Mouse (Mus musculus): ENCODE measurements around the gene Patz1. TPM values are rescaled to one million over a fixed set of nuclear protein-coding genes. Genes with fewer than 3 reads are reported as not detected.
A peak's percentile ranks its signal among the peaks of the same experiment; 100 is the strongest.

The Patz1 gene
- polyA plus RNA-seq, 1 experiment from 2014 or later: 49.1 TPM

GRCm38 (mm10) chr11:3335651-3336216 lies 47.1 kb downstream of the Patz1 start:
- Histone ChIP-seq H3K27me3 (ENCODE audit: insufficient read depth, poor library complexity, severe bottlenecking) (no peaks in the 10 kb centered on the region), H3K9me3 (no peaks in the 10 kb centered on the region), H3K4me3 (no peak overlapping the region), H3K36me3 (peaks cover 3% of the 10 kb centered on the region; the same call in 1 of the 2 replicates), H3K27ac (peak overlapping the region; percentile 84; the same call in 1 of the 2 replicates), H3K4me1 (peaks cover 58% of the 10 kb centered on the region)
- DNase-seq (ENCODE audit: low spot score): no peak
- WGBS: 29% methylated on average over 11 of the region's 11 CpGs

GRCm38 (mm10) chr11:3336602-3337001 lies 47.9 kb downstream of the Patz1 start:
- Histone ChIP-seq H3K27me3 (ENCODE audit: insufficient read depth, poor library complexity, severe bottlenecking) (no peaks in the 10 kb centered on the region), H3K36me3 (peaks cover 5% of the 10 kb centered on the region; the same call in 1 of the 2 replicates), H3K4me1 (peaks cover 52% of the 10 kb centered on the region), H3K4me3 (no peak overlapping the region), H3K27ac (peak overlapping the region; percentile 84), H3K9me3 (no peaks in the 10 kb centered on the region)
- 60% methylated on average over 3 of the region's 3 CpGs for WGBS
- DNase-seq (ENCODE audit: low spot score): no peak

GRCm38 (mm10) chr11:3337173-3337955 lies 48.7 kb downstream of the Patz1 start:
- Histone ChIP-seq H3K27me3 (ENCODE audit: insufficient read depth, poor library complexity, severe bottlenecking) (no peaks in the 10 kb centered on the region), H3K27ac (peak overlapping the region; percentile 84), H3K4me1 (peaks cover 44% of the 10 kb centered on the region), H3K36me3 (peaks cover 12% of the 10 kb centered on the region; the same call in 1 of the 2 replicates), H3K9me3 (no peaks in the 10 kb centered on the region), H3K4me3 (0 out of 2 replicates have a peak overlapping the region, but pooled peaks have one; percentile 22)
- peak; percentile 86 for DNase-seq (ENCODE audit: low spot score)
- 7% methylated on average over 12 of the region's 12 CpGs for WGBS

- Histone ChIP-seq H3K9me3 (no peaks in the 10 kb centered on the region), H3K4me1 (peaks cover 38% of the 10 kb centered on the region), H3K27ac (peak overlapping the region; percentile 84), H3K36me3 (peaks cover 17% of the 10 kb centered on the region; the same call in 1 of the 2 replicates), H3K27me3 (ENCODE audit: insufficient read depth, poor library complexity, severe bottlenecking) (no peaks in the 10 kb centered on the region), H3K4me3 (no peak overlapping the region)
- WGBS: 51% methylated on average over 5 of the region's 5 CpGs
- no peak for DNase-seq (ENCODE audit: low spot score)
These were observed 49.3 kb downstream of the Patz1 start for GRCm38 (mm10) chr11:3337961-3338360.

- H3K9me3 ChIP-seq: no peaks in the 10 kb centered on the region
- no peak for DNase-seq (ENCODE audit: low spot score)
- WGBS: 73% methylated on average over 5 of the region's 5 CpGs
- H3K27ac ChIP-seq: no peak overlapping the region
- H3K27me3 ChIP-seq (ENCODE audit: insufficient read depth, poor library complexity, severe bottlenecking): no peaks in the 10 kb centered on the region
- H3K4me3 ChIP-seq: no peak overlapping the region
- peaks cover 17% of the 10 kb centered on the region for H3K4me1 ChIP-seq
- H3K36me3 ChIP-seq: peaks cover 50% of the 10 kb centered on the region
These were observed 52.8 kb downstream of the Patz1 start for GRCm38 (mm10) chr11:3341476-3341875.

- no peak overlapping the region for H3K4me3 ChIP-seq
- no peaks in the 10 kb centered on the region for H3K9me3 ChIP-seq
- H3K36me3 ChIP-seq: peaks cover 62% of the 10 kb centered on the region
- 89% methylated on average over 3 of the region's 3 CpGs for WGBS
- no peak for DNase-seq (ENCODE audit: low spot score)
- H3K27ac ChIP-seq: no peak overlapping the region
- H3K27me3 ChIP-seq (ENCODE audit: insufficient read depth, poor library complexity, severe bottlenecking): no peaks in the 10 kb centered on the region
- peaks cover 23% of the 10 kb centered on the region for H3K4me1 ChIP-seq
These were observed 56.2 kb downstream of the Patz1 start for GRCm38 (mm10) chr11:3344916-3345315.

- DNase-seq (ENCODE audit: low spot score): no peak
- Histone ChIP-seq H3K4me1 (peaks cover 23% of the 10 kb centered on the region), H3K4me3 (no peak overlapping the region), H3K36me3 (peaks cover 73% of the 10 kb centered on the region), H3K9me3 (no peaks in the 10 kb centered on the region), H3K27me3 (ENCODE audit: insufficient read depth, poor library complexity, severe bottlenecking) (no peaks in the 10 kb centered on the region), H3K27ac (no peak overlapping the region)
- 92% methylated on average over 7 of the region's 7 CpGs for WGBS
These were observed 57.7 kb downstream of the Patz1 start for GRCm38 (mm10) chr11:3346351-3346750.

- H3K27me3 ChIP-seq (ENCODE audit: insufficient read depth, poor library complexity, severe bottlenecking): no peaks in the 10 kb centered on the region
- peaks cover 23% of the 10 kb centered on the region for H3K4me1 ChIP-seq
- WGBS: 62% methylated on average over 12 of the region's 12 CpGs
- no peak overlapping the region for H3K4me3 ChIP-seq
- peak; percentile 88 for DNase-seq (ENCODE audit: low spot score)
- H3K27ac ChIP-seq: peak overlapping the region; percentile 80
- H3K9me3 ChIP-seq: no peaks in the 10 kb centered on the region
- peaks cover 73% of the 10 kb centered on the region for H3K36me3 ChIP-seq
These were observed 58.6 kb downstream of the Patz1 start for GRCm38 (mm10) chr11:3347091-3347834.

GRCm38 (mm10) chr11:3347835-3348195 lies 59.1 kb downstream of the Patz1 start:
- Histone ChIP-seq H3K36me3 (peaks cover 73% of the 10 kb centered on the region), H3K27ac (peak overlapping the region; percentile 80), H3K4me3 (no peak overlapping the region), H3K9me3 (no peaks in the 10 kb centered on the region), H3K4me1 (peaks cover 23% of the 10 kb centered on the region), H3K27me3 (ENCODE audit: insufficient read depth, poor library complexity, severe bottlenecking) (no peaks in the 10 kb centered on the region)
- DNase-seq (ENCODE audit: low spot score): no peak

- H3K9me3 ChIP-seq: no peaks in the 10 kb centered on the region
- peak overlapping the region; percentile 80 for H3K27ac ChIP-seq
- peaks cover 73% of the 10 kb centered on the region for H3K36me3 ChIP-seq
- 15% methylated on average over 6 of the region's 6 CpGs for WGBS
- H3K4me1 ChIP-seq: peaks cover 23% of the 10 kb centered on the region
- peak; percentile 88 for DNase-seq (ENCODE audit: low spot score)
- H3K27me3 ChIP-seq (ENCODE audit: insufficient read depth, poor library complexity, severe bottlenecking): no peaks in the 10 kb centered on the region
- H3K4me3 ChIP-seq: peak overlapping the region; percentile 8; the same call in 1 of the 2 replicates
These were observed 60.1 kb downstream of the Patz1 start for GRCm38 (mm10) chr11:3348576-3349342.

- WGBS: 78% methylated on average over 4 of the region's 4 CpGs
These were observed 60.6 kb downstream of the Patz1 start for GRCm38 (mm10) chr11:3349343-3349695.

GRCm38 (mm10) chr11:3352131-3352530 lies 63.5 kb downstream of the Patz1 start:
- 93% methylated on average over 9 of the region's 9 CpGs for WGBS
- H3K36me3 ChIP-seq: peaks cover 70% of the 10 kb centered on the region

More at GRCm38 (mm10) chr11:3349343-3349695, 60.6 kb downstream of the Patz1 start:
- H3K36me3 ChIP-seq: peaks cover 73% of the 10 kb centered on the region
- no peaks in the 10 kb centered on the region for H3K9me3 ChIP-seq
- no peak for DNase-seq (ENCODE audit: low spot score)
- H3K27ac ChIP-seq: peak overlapping the region; percentile 80
- peaks cover 23% of the 10 kb centered on the region for H3K4me1 ChIP-seq
- H3K4me3 ChIP-seq: peak overlapping the region; percentile 8; the same call in 1 of the 2 replicates
- no peaks in the 10 kb centered on the region for H3K27me3 ChIP-seq (ENCODE audit: insufficient read depth, poor library complexity, severe bottlenecking)

More at GRCm38 (mm10) chr11:3352131-3352530, 63.5 kb downstream of the Patz1 start:
- no peaks in the 10 kb centered on the region for H3K9me3 ChIP-seq
- no peak for DNase-seq (ENCODE audit: low spot score)
- no peak overlapping the region for H3K4me3 ChIP-seq
- no peaks in the 10 kb centered on the region for H3K27me3 ChIP-seq (ENCODE audit: insufficient read depth, poor library complexity, severe bottlenecking)
- H3K27ac ChIP-seq: no peak overlapping the region
- peaks cover 23% of the 10 kb centered on the region for H3K4me1 ChIP-seq
